In genomic region chr1:188385180-188385579, GRCm38 (mm10) we compare ENCODE assay signal across 24 mouse cellular contexts.
DNase-seq lines count a peak whose midpoint lies in the region; ATAC-seq and TF ChIP-seq lines count a peak whose summit lies in the region.
"Had no signal": no experiment of that assay in that cellular context is flagged by ENCODE, and none has a peak within 500 bp of the region (broad histone marks: within the 10 kb centered on the region; RNA-seq: fewer than 3 reads in every experiment).

No protein-coding gene starts in this region.

- no peak for ATAC-seq in lung, embryonic 14.5 days (ENCODE audit: insufficient read depth)
- peak; percentile 35 for ATAC-seq in megakaryocyte progenitor cell, adult 5-6 weeks (replicated peaks; ENCODE audit: poor library complexity)
- ATAC-seq: forebrain, postnatal 0 days; midbrain, embryonic 15.5 days had no signal

- H3K4me2 ChIP-seq in lung, embryonic 14.5 days, result no peak overlapping the region
- H3K4me2 ChIP-seq: hindbrain, embryonic 15.5 days; limb, embryonic 12.5 days; midbrain, embryonic 15.5 days; neural tube, embryonic 15.5 days had no signal

- H3K4me1 ChIP-seq in heart, embryonic 10.5 days, result peaks cover 35% of the 10 kb centered on the region
- H3K4me1 ChIP-seq in lung, embryonic 14.5 days (ENCODE audit: insufficient read depth), result no peaks in the 10 kb centered on the region
- H3K4me1 ChIP-seq: hindbrain, embryonic 15.5 days; limb, embryonic 12.5 days; midbrain, embryonic 15.5 days; neural tube, embryonic 15.5 days had no signal

- H3K4me3 ChIP-seq in heart, embryonic 10.5 days, result no peak overlapping the region
- no peak overlapping the region for H3K4me3 ChIP-seq in lung, embryonic 14.5 days (ENCODE audit: low read depth, low read length)
- H3K4me3 ChIP-seq: gastrocnemius, adult 2 months; hindbrain, embryonic 15.5 days; limb, embryonic 12.5 days; midbrain, embryonic 15.5 days; neural tube, embryonic 15.5 days had no signal

- intact Hi-C loops in heart, postnatal 14 days (cut with DNase I), result no loop called here

- H3K9ac ChIP-seq in lung, embryonic 14.5 days, result no peak overlapping the region
- H3K9ac ChIP-seq: forebrain, postnatal 0 days; hindbrain, embryonic 15.5 days; limb, embryonic 12.5 days; midbrain, embryonic 15.5 days; neural tube, embryonic 15.5 days had no signal

- H3K27me3 ChIP-seq in heart, embryonic 10.5 days (ENCODE audit: insufficient read depth, poor library complexity, severe bottlenecking), result no peaks in the 10 kb centered on the region
- no peaks in the 10 kb centered on the region for H3K27me3 ChIP-seq in lung, embryonic 14.5 days (ENCODE audit: insufficient read depth, low read length)
- H3K27me3 ChIP-seq: hindbrain, embryonic 15.5 days; midbrain, embryonic 15.5 days; neural tube, embryonic 15.5 days had no signal

- no peaks in the 10 kb centered on the region for H3K36me3 ChIP-seq in heart, embryonic 10.5 days
- no peaks in the 10 kb centered on the region for H3K36me3 ChIP-seq in lung, embryonic 14.5 days (ENCODE audit: insufficient read depth)
- H3K36me3 ChIP-seq: G1E; hindbrain, embryonic 15.5 days; limb, embryonic 12.5 days; midbrain, embryonic 15.5 days; neural tube, embryonic 15.5 days had no signal

- peak overlapping the region; percentile 69 for H3K27ac ChIP-seq in heart, embryonic 10.5 days
- no peak overlapping the region for H3K27ac ChIP-seq in lung, embryonic 14.5 days (ENCODE audit: low read depth)
- H3K27ac ChIP-seq: gastrocnemius, adult 2 months; hindbrain, embryonic 15.5 days; limb, embryonic 12.5 days; macrophage; midbrain, embryonic 15.5 days; neural tube, embryonic 15.5 days had no signal

- WGBS in heart, embryonic 10.5 days, result 43% methylated on average over 1 of the region's 1 CpGs
- WGBS in lung, embryonic 14.5 days, result 74% methylated on average over 1 of the region's 1 CpGs

- no peak for DNase-seq in heart, embryonic 10.5 days (ENCODE audit: low spot score)
- DNase-seq in heart, postnatal 14 days, result no peak
- no peak for DNase-seq in lung, embryonic 14.5 days
- no peak for DNase-seq in lung, postnatal 25 days (ENCODE audit: low spot score)
- DNase-seq in c-Kit-positive CD71-positive TER-119-negative erythroid progenitor cells, embryonic 14.5 days (ENCODE audit: low read depth), result peak; percentile 10
- no peak for DNase-seq in gastrocnemius, postnatal 25 days
- DNase-seq in cerebellum, postnatal 25 days, result no peak
- DNase-seq: adrenal gland, postnatal 25 days; cerebellum, adult 9-11 months; forebrain, postnatal 0 days; gastrocnemius, adult 2 months; kidney, adult 2 months; kidney, postnatal 10 days; lung, adult 18-20 months; right cerebral cortex, postnatal 14 days; spleen, adult 18-20 months; thymus, postnatal 25 days had no signal

- peak; percentile 33; the same call in 1 of the 2 replicates for TF ChIP-seq CTCF in lung, embryonic 14.5 days (IDR thresholded peaks at IDR 0.05; ENCODE audit: low read depth)

- no peaks in the 10 kb centered on the region for H3K9me3 ChIP-seq in heart, embryonic 10.5 days
- H3K9me3 ChIP-seq in lung, embryonic 14.5 days (ENCODE audit: low read depth, low read length), result no peaks in the 10 kb centered on the region
- H3K9me3 ChIP-seq: hindbrain, embryonic 15.5 days; limb, embryonic 12.5 days; midbrain, embryonic 15.5 days; neural tube, embryonic 15.5 days had no signal
